Mouse (Mus musculus): Measurements from ENCODE around the gene Prpf8. TPM values are rescaled to one million over a fixed set of nuclear protein-coding genes. Genes with fewer than 3 reads are reported as not detected.
"Not testable (repeated sequence)": the region's sequence is repeated elsewhere in the genome, so short reads cannot be mapped to it uniquely, and the experiment has no call there.

Prpf8 gene
- 100 to 1,000 TPM; 128 to 134 TPM for total RNA-seq (2021)
- long read RNA-seq, experiment 1, full-length matches to known transcripts = 2 of 30 reads
- long read RNA-seq, experiment 1, partial matches to known transcripts = 22 of 30 reads
- long read RNA-seq, experiment 1, other reads (novel, unspliced or antisense) = 6 of 30 reads
- long read RNA-seq, experiment 2, full-length matches to known transcripts = 1 of 29 reads
- long read RNA-seq, experiment 2, partial matches to known transcripts = 27 of 29 reads
- long read RNA-seq, experiment 2, other reads (novel, unspliced or antisense) = 1 of 29 reads

GRCm38 (mm10) chr11:75486601-75487285 lies at the start of gene Prpf8:
Prpf8 (plus strand) TSS chr11:75486816.
- DNase-seq (ENCODE audit: low spot score in 2 of 2) = peak; percentile 95 to 98

GRCm38 (mm10) chr11:75438194-75438593 lies 48.4 kb upstream of the Prpf8 start:
- no peak for DNase-seq (ENCODE audit: low spot score in 2 of 2)

GRCm38 (mm10) chr11:75438804-75439203 lies 47.8 kb upstream of the Prpf8 start:
- no peak for DNase-seq (ENCODE audit: low spot score in 2 of 2)

GRCm38 (mm10) chr11:75439363-75439762 lies 47.3 kb upstream of the Prpf8 start, which contains the start of gene Serpinf2:
Serpinf2 (minus strand) TSS chr11:75439591.
- no peak for DNase-seq (ENCODE audit: low spot score in 2 of 2)

- DNase-seq (ENCODE audit: low spot score in 2 of 2) = no peak
These were observed 46.7 kb upstream of the Prpf8 start for GRCm38 (mm10) chr11:75439951-75440350.

- DNase-seq (ENCODE audit: low spot score in 2 of 2) = no peak
These were observed 45.6 kb upstream of the Prpf8 start for GRCm38 (mm10) chr11:75441034-75441433.

GRCm38 (mm10) chr11:75441601-75442000 lies 45.0 kb upstream of the Prpf8 start:
- no peak for DNase-seq (ENCODE audit: low spot score in 2 of 2)

GRCm38 (mm10) chr11:75443711-75444110 lies 42.9 kb upstream of the Prpf8 start:
- no peak for DNase-seq (ENCODE audit: low spot score in 2 of 2)

GRCm38 (mm10) chr11:75448575-75448974 lies 38.0 kb upstream of the Prpf8 start:
- DNase-seq (ENCODE audit: low spot score in 2 of 2) = no peak

GRCm38 (mm10) chr11:75449695-75450094 lies 36.9 kb upstream of the Prpf8 start:
- no peak for DNase-seq (ENCODE audit: low spot score in 2 of 2)

- DNase-seq (ENCODE audit: low spot score in 2 of 2) = no peak
These were observed 36.2 kb upstream of the Prpf8 start for GRCm38 (mm10) chr11:75450304-75450908.

GRCm38 (mm10) chr11:75450936-75451335 lies 35.7 kb upstream of the Prpf8 start:
- no peak for DNase-seq (ENCODE audit: low spot score in 2 of 2)

GRCm38 (mm10) chr11:75452081-75452480 lies 34.5 kb upstream of the Prpf8 start:
- no peak for DNase-seq (ENCODE audit: low spot score in 2 of 2)

GRCm38 (mm10) chr11:75452812-75453557 lies 33.6 kb upstream of the Prpf8 start:
- no peak for DNase-seq (ENCODE audit: low spot score in 2 of 2)

- peak; percentile 82 to 87 for DNase-seq (ENCODE audit: low spot score in 2 of 2)
These were observed 32.4 kb upstream of the Prpf8 start, which contains the start of gene Wdr81 for GRCm38 (mm10) chr11:75453991-75454930. Wdr81 (minus strand) TSS chr11:75454717.

GRCm38 (mm10) chr11:75455041-75455736 lies 31.4 kb upstream of the Prpf8 start:
- no peak for DNase-seq (ENCODE audit: low spot score in 2 of 2)

GRCm38 (mm10) chr11:75455971-75456370 lies 30.6 kb upstream of the Prpf8 start:
- not testable (repeated sequence) for DNase-seq (ENCODE audit: low spot score in 2 of 2)

GRCm38 (mm10) chr11:75456440-75456871 lies 30.2 kb upstream of the Prpf8 start:
- no peak for DNase-seq (ENCODE audit: low spot score in 2 of 2)

GRCm38 (mm10) chr11:75458169-75458568 lies 28.4 kb upstream of the Prpf8 start:
- DNase-seq (ENCODE audit: low spot score in 2 of 2) = peak in 1 of 2 experiments; percentile 51
